Mouse (Mus musculus) thymus, adult 2 months (tissue): ENCODE data around the gene Ormdl3. TPM values are rescaled to one million over a fixed set of nuclear protein-coding genes. Genes with fewer than 3 reads are reported as not detected.
A peak's percentile ranks its signal among the peaks of the same experiment; 100 is the strongest.

Experiments
- DNase-seq: peaks from one replicate; pipeline ENCODE4 v3.0.0; 2021
- H3K27ac ChIP-seq: fragments of 200-500 bp; 2 replicates; pipeline ENCODE4 v1.5.1; 2012; ENCODE audit warnings: low read length, control low read depth; ENCODE audit not compliant: control insufficient read depth, insufficient read depth
- H3K27me3 ChIP-seq: fragments of 200-500 bp; 2 replicates; pipeline ENCODE4 v1.6.1; 2012; ENCODE audit warnings: mild to moderate bottlenecking, low read length, moderate library complexity, mixed read lengths; ENCODE audit not compliant: control insufficient read depth, insufficient read depth
- H3K36me3 ChIP-seq: fragments of 200-500 bp; 2 replicates; pipeline ENCODE4 v1.6.1; 2012; ENCODE audit warnings: mild to moderate bottlenecking, low read length, moderate library complexity; ENCODE audit not compliant: control insufficient read depth, insufficient read depth
- H3K4me1 ChIP-seq: fragments of 200-500 bp; replicated peaks from 2 replicates; pipeline ENCODE4 v1.6.1; 2012; ENCODE audit warnings: low read length; ENCODE audit not compliant: control insufficient read depth, insufficient read depth
- H3K4me3 ChIP-seq: fragments of 200-500 bp; 2 replicates; pipeline ENCODE4 v1.5.1; 2012; ENCODE audit warnings: mild to moderate bottlenecking, low read length, control low read depth, moderate library complexity; ENCODE audit not compliant: control insufficient read depth, insufficient read depth
- CTCF ChIP-seq: fragments of 200-500 bp; IDR thresholded peaks from 2 replicates; pipeline ENCODE4 v1.5.1; 2012; ENCODE audit warnings: mild to moderate bottlenecking, control low read depth, low read length, moderate library complexity, borderline replicate concordance; ENCODE audit not compliant: control insufficient read depth, poor library complexity, insufficient read depth; ENCODE audit errors: extremely low read depth
- POLR2A ChIP-seq: fragments of 200-500 bp; IDR thresholded peaks from 2 replicates; pipeline ENCODE4 v1.6.1; 2012; ENCODE audit warnings: mild to moderate bottlenecking, low read length, control low read depth, moderate library complexity; ENCODE audit not compliant: control insufficient read depth, poor library complexity, insufficient read depth; ENCODE audit errors: extremely low read depth
- WGBS: fragments of 180-500 bp; shearing (Covaris S2); methylation state at CpG from one replicate; pipeline ENCODE4 v1.1.7; 2018; 5-methylcytosine and 5-hydroxymethylcytosine counted together
- polyA plus RNA-seq: library from polyadenylated mRNA; depleted of rRNA; stranded (reverse); fragments of >200 nt; gene quantifications from 2 replicates; pipeline ENCODE4 v1.2.3, GENCODE M21; 2012

Ormdl3 gene
- polyA plus RNA-seq, 1 experiment: 74.6 TPM

DNA sequence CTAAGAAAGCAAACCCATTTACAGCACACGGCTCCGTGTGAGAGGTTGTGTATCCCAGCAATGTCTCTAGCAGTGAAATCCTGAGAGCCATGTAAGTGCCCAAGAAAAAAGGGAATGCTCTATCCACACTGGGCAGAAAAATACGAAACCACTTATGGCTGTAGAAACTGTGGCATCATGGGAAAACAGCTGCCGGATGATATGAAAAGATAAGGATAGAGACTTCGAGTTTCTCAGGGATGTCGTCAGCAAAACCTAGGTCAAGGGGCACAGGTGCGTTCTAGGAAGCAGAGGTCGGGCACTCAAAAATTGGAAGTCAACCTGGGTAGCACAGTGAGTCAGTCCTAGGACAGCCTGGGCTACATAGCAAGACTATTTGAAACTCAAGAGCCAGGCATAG, 2.1 kb upstream of the Ormdl3 start:
- peaks cover 19% of the 10 kb centered on the region for H3K4me1 ChIP-seq
- TF ChIP-seq CTCF (no peak), POLR2A (no peak)
- WGBS: 91% methylated on average over 8 of the region's 8 CpGs
- H3K4me3 ChIP-seq: no peak overlapping the region
- H3K36me3 ChIP-seq: no peaks in the 10 kb centered on the region
- DNase-seq: no peak
- no peaks in the 10 kb centered on the region for H3K27me3 ChIP-seq
- H3K27ac ChIP-seq: no peak overlapping the region

DNA sequence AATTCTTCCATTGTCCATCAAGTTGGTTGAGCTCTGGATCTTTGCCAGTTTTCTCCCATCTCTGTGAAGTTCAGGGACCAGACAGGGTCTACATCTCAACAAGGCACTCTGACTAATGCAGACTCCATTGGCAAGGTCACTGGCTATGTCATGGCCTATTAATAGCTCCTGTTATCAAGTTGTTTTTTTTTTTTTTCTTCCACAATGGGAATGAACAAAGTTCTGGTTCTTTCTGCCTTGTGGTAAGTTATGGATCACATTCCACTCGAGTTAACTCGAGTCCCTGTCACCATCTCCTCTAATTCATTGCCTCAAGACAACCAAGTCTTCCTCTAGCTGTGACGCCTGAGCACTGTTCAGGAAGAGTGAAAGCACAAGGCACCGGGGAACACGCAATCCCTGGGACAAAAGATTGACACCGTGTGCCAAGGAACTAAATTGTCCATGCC, 1.7 kb upstream of the Ormdl3 start:
- DNase-seq: no peak
- no peak for TF ChIP-seq CTCF
- TF ChIP-seq POLR2A: no peak
- WGBS: 52% methylated on average over 6 of the region's 6 CpGs
- H3K4me3 ChIP-seq: no peak overlapping the region
- H3K27ac ChIP-seq: no peak overlapping the region
- no peaks in the 10 kb centered on the region for H3K27me3 ChIP-seq
- peaks cover 19% of the 10 kb centered on the region for H3K4me1 ChIP-seq
- H3K36me3 ChIP-seq: no peaks in the 10 kb centered on the region

- no peaks in the 10 kb centered on the region for H3K27me3 ChIP-seq
- H3K4me3 ChIP-seq: peak overlapping the region; percentile 49
- 23% methylated on average over 20 of the region's 20 CpGs for WGBS
- DNase-seq: peak; percentile 41
- H3K4me1 ChIP-seq: peaks cover 19% of the 10 kb centered on the region
- peaks cover 2% of the 10 kb centered on the region for H3K36me3 ChIP-seq
- peak overlapping the region; percentile 21; the same call in 1 of the 2 replicates for H3K27ac ChIP-seq
- TF ChIP-seq POLR2A (no peak), CTCF (no peak)
These were observed 747 bp upstream of the Ormdl3 start for GRCm38 (mm10) chr11:98587684-98588546.

- no peak for DNase-seq
- WGBS: 6% methylated on average over 22 of the region's 22 CpGs
- H3K4me1 ChIP-seq: peaks cover 21% of the 10 kb centered on the region
- peak overlapping the region; percentile 86 for H3K4me3 ChIP-seq
- peaks cover 17% of the 10 kb centered on the region for H3K36me3 ChIP-seq
- H3K27ac ChIP-seq: no peak overlapping the region
- no peaks in the 10 kb centered on the region for H3K27me3 ChIP-seq
- no peak for TF ChIP-seq CTCF
These were observed 879 bp downstream of the Ormdl3 start for GRCm38 (mm10) chr11:98586087-98586891.

DNA sequence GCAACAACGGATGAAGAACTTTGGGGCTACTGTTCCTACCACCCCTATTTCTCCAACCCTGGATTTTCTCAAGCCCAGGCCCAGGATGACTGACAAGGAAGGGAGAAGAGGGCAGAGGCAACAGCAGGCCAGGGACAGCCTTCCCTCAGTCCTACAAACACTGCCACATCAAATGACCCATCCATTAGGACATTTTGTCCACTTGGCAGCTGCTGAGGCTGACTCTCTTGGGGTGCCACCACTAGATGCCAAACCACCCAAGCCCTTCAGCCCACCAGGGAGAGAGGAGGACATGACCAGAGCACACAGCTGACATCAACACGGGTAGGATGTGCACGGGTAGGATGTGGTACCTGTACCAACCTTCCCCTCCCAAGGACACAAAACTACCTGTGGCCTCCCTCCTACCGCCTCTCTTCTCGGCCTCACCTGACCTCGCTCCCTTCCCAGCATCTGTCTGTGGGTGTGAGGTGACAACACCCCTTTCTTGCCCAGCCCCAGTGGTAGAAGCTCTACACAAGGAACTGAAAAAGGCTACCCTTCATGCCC, 2.5 kb downstream of the Ormdl3 start:
- Histone ChIP-seq H3K4me1 (peaks cover 21% of the 10 kb centered on the region), H3K27ac (no peak overlapping the region), H3K36me3 (peaks cover 17% of the 10 kb centered on the region), H3K4me3 (no peak overlapping the region), H3K27me3 (no peaks in the 10 kb centered on the region)
- DNase-seq: no peak
- TF ChIP-seq POLR2A (no peak), CTCF (no peak)
- 93% methylated on average over 6 of the region's 6 CpGs for WGBS

- TF ChIP-seq CTCF (no peak), POLR2A (no peak)
- no peak for DNase-seq
- WGBS: 83% methylated on average over 1 of the region's 1 CpGs
- Histone ChIP-seq H3K36me3 (peaks cover 17% of the 10 kb centered on the region), H3K4me3 (no peak overlapping the region), H3K4me1 (peaks cover 21% of the 10 kb centered on the region), H3K27ac (no peak overlapping the region), H3K27me3 (no peaks in the 10 kb centered on the region)
These were observed 3.0 kb downstream of the Ormdl3 start for GRCm38 (mm10) chr11:98584146-98584545.
